Mouse (Mus musculus) frontal cortex, postnatal 25 days (tissue): ENCODE results near the gene Mctp1.
"Not testable (repeated sequence)": the region's sequence is repeated elsewhere in the genome, so short reads cannot be mapped to it uniquely, and the experiment has no call there.

Experiments used
- DNase-seq, 2 experiments: peaks; one replicate each; pipeline ENCODE4 v3.0.0; 2022; ENCODE audit warnings: low spot score in 2 of 2

Mctp1 gene

GRCm38 (mm10) chr13:76383972-76384663 lies at the start of gene Mctp1:
Gene Mctp1, plus strand, starts transcription at chr13:76384535.
- peak; percentile 22 to 25 for DNase-seq

GRCm38 (mm10) chr13:76345941-76346340 lies 38.4 kb upstream of the Mctp1 start:
- DNase-seq: not testable (repeated sequence)

GRCm38 (mm10) chr13:76358720-76359119 lies 25.6 kb upstream of the Mctp1 start:
- DNase-seq: no peak

GRCm38 (mm10) chr13:76384664-76385435 lies 515 bp downstream of the Mctp1 start:
- peak; percentile 45 to 57 for DNase-seq

GRCm38 (mm10) chr13:76388615-76389014 lies 4.3 kb downstream of the Mctp1 start:
- no peak for DNase-seq

GRCm38 (mm10) chr13:76391920-76392319 lies 7.6 kb downstream of the Mctp1 start:
- DNase-seq: no peak

GRCm38 (mm10) chr13:76393106-76393505 lies 8.8 kb downstream of the Mctp1 start:
- no peak for DNase-seq

GRCm38 (mm10) chr13:76395906-76396305 lies 11.6 kb downstream of the Mctp1 start:
- no peak for DNase-seq

- no peak for DNase-seq
These were observed 25.0 kb downstream of the Mctp1 start for GRCm38 (mm10) chr13:76409296-76409695.

- no peak for DNase-seq
These were observed 26.3 kb downstream of the Mctp1 start for GRCm38 (mm10) chr13:76410665-76411064.

- DNase-seq: no peak
These were observed 31.0 kb downstream of the Mctp1 start for GRCm38 (mm10) chr13:76415346-76415745.

- DNase-seq: no peak
These were observed 35.8 kb downstream of the Mctp1 start for GRCm38 (mm10) chr13:76420111-76420510.

- no peak for DNase-seq
These were observed 36.7 kb downstream of the Mctp1 start for GRCm38 (mm10) chr13:76421075-76421474.

GRCm38 (mm10) chr13:76422124-76422523 lies 37.8 kb downstream of the Mctp1 start:
- DNase-seq: no peak

GRCm38 (mm10) chr13:76429456-76429855 lies 45.1 kb downstream of the Mctp1 start:
- no peak for DNase-seq

GRCm38 (mm10) chr13:76429927-76430326 lies 45.6 kb downstream of the Mctp1 start:
- no peak for DNase-seq

GRCm38 (mm10) chr13:76431946-76432345 lies 47.6 kb downstream of the Mctp1 start:
- no peak for DNase-seq

GRCm38 (mm10) chr13:76433438-76433837 lies 49.1 kb downstream of the Mctp1 start:
- no peak for DNase-seq

GRCm38 (mm10) chr13:76436426-76436825 lies 52.1 kb downstream of the Mctp1 start:
- DNase-seq: no peak

- no peak for DNase-seq
These were observed 54.4 kb downstream of the Mctp1 start for GRCm38 (mm10) chr13:76438765-76439164.

GRCm38 (mm10) chr13:76446059-76446458 lies 61.7 kb downstream of the Mctp1 start:
- no peak for DNase-seq

- DNase-seq: no peak
These were observed 63.2 kb downstream of the Mctp1 start for GRCm38 (mm10) chr13:76447528-76447927.

- DNase-seq: not testable (repeated sequence)
These were observed 67.2 kb downstream of the Mctp1 start for GRCm38 (mm10) chr13:76451526-76451925.
